Mouse (Mus musculus) heart, postnatal 0 days (tissue): ENCODE results near the gene Sept8. TPM values are rescaled to one million over a fixed set of nuclear protein-coding genes. Genes with fewer than 3 reads are reported as not detected.

Experiments
- ATAC-seq: fragments of 200-750 bp; cut with Nextera tagmentation; 2 replicates; pipeline ENCODE4 v1.8.0; 2017; ENCODE audit warnings: low read depth, moderate number of reproducible peaks, moderate library complexity; ENCODE audit not compliant: insufficient read depth
- DNase-seq: peaks from one replicate; pipeline ENCODE4 v3.0.0-alpha.2; 2016; ENCODE audit warnings: low spot score
- H3K27ac ChIP-seq: fragments of 300-500 bp; sonication (generic); 2 replicates; pipeline ENCODE4 v1.5.1; 2014; ENCODE audit warnings: low read depth, mild to moderate bottlenecking
- H3K27me3 ChIP-seq: fragments of 300-500 bp; sonication (generic); 2 replicates; pipeline ENCODE4 v1.6.1; 2014; ENCODE audit warnings: low read length, mixed read lengths; ENCODE audit not compliant: control insufficient read depth, insufficient read depth
- H3K36me3 ChIP-seq: fragments of 300-500 bp; sonication (generic); replicated peaks from 2 replicates; pipeline ENCODE4 v1.6.1; 2014; ENCODE audit warnings: low read length, mixed read lengths; ENCODE audit not compliant: control insufficient read depth, insufficient read depth
- H3K4me1 ChIP-seq: fragments of 300-500 bp; sonication (generic); 2 replicates; pipeline ENCODE4 v1.6.1; 2014; ENCODE audit warnings: antibody characterized with exemption; ENCODE audit not compliant: control insufficient read depth, insufficient read depth
- H3K4me2 ChIP-seq: fragments of 300-500 bp; sonication (generic); 2 replicates; pipeline ENCODE4 v1.6.1; 2014; ENCODE audit warnings: low read depth, mild to moderate bottlenecking, low read length, moderate library complexity
- H3K4me3 ChIP-seq: fragments of 300-500 bp; sonication (generic); 2 replicates; pipeline ENCODE4 v1.5.1; 2014; ENCODE audit warnings: low read depth, low read length
- H3K9ac ChIP-seq: fragments of 300-500 bp; sonication (generic); replicated peaks from 2 replicates; pipeline ENCODE4 v1.6.1; 2014; ENCODE audit warnings: low read depth, low read length, mixed read lengths
- H3K9me3 ChIP-seq: fragments of 300-500 bp; sonication (generic); replicated peaks from 2 replicates; pipeline ENCODE4 v1.6.1; 2016; ENCODE audit warnings: low read length; ENCODE audit not compliant: control insufficient read depth
- CTCF ChIP-seq: IDR thresholded peaks from 2 replicates; pipeline ENCODE4 v1.5.1; 2016; ENCODE audit warnings: antibody characterized with exemption, control low read depth, low read depth
- EP300 ChIP-seq: IDR thresholded peaks from 2 replicates; pipeline ENCODE4 v1.6.1; 2016; ENCODE audit warnings: antibody characterized with exemption, low read depth
- WGBS: fragments of 180-500 bp; shearing (Covaris S2); extraction: QIAGEN DNeasy Blood & Tissue Kit; methylation state at CpG from one replicate; pipeline ENCODE4 v1.1.7; 2014; 5-methylcytosine and 5-hydroxymethylcytosine counted together
- polyA plus RNA-seq: library from polyadenylated mRNA; unstranded; fragments of >200 nt; fragmentation: Nextera tagmentation; extraction: Ambion mirVana; gene quantifications from 2 replicates; pipeline ENCODE4 v1.2.1, GENCODE M21; 2015
- total RNA-seq: library from RNA; depleted of rRNA; stranded (reverse); fragments of >200 nt; gene quantifications from 2 replicates; pipeline ENCODE4 v1.2.3, GENCODE M21; 2014; ENCODE audit warnings: low replicate concordance

Gene Sept8
- total and polyA plus RNA-seq, 2 experiments from 2014 or later = 11.5 to 47.1 TPM

DNA sequence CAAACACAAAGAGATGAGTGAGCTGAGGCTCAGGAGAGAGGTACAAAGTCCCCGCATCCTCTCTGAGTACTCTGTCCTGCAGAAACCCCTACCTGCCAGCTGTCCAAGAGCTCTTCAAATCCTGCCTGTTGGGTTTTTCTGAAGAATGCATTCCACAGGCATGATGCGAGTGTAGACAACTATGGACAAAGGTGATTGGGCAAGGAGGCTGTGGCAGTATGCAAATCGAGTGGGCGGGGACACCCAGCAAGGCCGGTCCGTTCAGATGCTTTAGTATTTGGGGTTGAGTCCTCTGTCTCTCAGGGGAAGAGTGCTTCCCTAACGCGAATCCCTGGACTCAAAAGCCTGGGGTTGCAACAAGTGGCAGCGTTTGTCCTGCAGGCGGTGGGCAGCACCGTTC lies 18.5 kb upstream of the Sept8 start:
- 0 out of 2 replicates have a peak, but pooled peaks have one; percentile 33 for ATAC-seq
- Histone ChIP-seq H3K27ac (no peak overlapping the region), H3K4me2 (no peak overlapping the region; the same call in 1 of the 2 replicates), H3K36me3 (no peaks in the 10 kb centered on the region), H3K4me1 (0 out of 2 replicates have a peak, but pooled peaks cover 6% of the 10 kb centered on the region), H3K27me3 (no peaks in the 10 kb centered on the region), H3K9me3 (no peaks in the 10 kb centered on the region), H3K4me3 (no peak overlapping the region), H3K9ac (no peak overlapping the region)
- no peak for DNase-seq
- 9% methylated on average over 11 of the region's 11 CpGs for WGBS
- no peak for TF ChIP-seq CTCF
- TF ChIP-seq EP300 = no peak

DNA sequence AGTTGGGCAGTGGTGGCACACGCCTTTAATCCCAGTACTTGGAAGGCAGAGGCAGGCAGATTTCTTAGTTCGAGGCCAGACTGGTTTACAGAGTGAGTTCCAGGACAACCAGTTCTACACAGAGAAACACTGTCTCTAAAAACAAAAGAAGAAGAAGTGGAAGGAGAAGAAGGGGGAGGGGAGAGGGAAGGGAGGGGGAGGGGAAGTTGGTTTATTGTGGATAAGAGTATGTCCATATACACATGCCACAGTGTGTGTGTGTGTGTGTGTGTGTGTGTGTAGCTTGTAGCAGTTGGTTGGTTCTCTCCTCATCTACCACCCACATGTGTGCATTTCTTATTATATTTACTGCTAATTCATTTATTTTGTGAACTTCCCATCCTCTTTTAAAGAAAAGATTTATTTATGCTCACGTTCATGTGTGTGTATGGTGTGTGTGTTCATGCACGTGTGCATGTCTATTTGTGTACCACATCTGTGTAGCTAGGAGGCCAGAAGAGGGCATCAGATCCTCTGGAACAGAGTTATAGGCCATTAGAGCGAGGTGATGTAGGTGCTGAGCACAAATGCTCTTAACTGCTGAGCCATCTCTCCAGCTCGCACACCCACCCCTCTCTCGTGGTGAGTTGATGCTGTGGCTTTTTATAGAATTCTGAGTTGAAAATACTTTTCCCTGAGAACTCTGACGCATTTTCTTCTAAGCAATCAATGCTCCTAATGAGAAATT lies 16.9 kb upstream of the Sept8 start:
- Histone ChIP-seq H3K9ac (no peak overlapping the region), H3K4me1 (0 out of 2 replicates have a peak, but pooled peaks cover 6% of the 10 kb centered on the region), H3K27ac (no peak overlapping the region), H3K9me3 (no peaks in the 10 kb centered on the region), H3K36me3 (no peaks in the 10 kb centered on the region), H3K4me2 (no peak overlapping the region), H3K4me3 (no peak overlapping the region), H3K27me3 (no peaks in the 10 kb centered on the region)
- DNase-seq (no peak), ATAC-seq (no peak)
- 61% methylated on average over 8 of the region's 8 CpGs for WGBS
- TF ChIP-seq CTCF (peak; percentile 15; the same call in 1 of the 2 replicates), EP300 (no peak)

DNA sequence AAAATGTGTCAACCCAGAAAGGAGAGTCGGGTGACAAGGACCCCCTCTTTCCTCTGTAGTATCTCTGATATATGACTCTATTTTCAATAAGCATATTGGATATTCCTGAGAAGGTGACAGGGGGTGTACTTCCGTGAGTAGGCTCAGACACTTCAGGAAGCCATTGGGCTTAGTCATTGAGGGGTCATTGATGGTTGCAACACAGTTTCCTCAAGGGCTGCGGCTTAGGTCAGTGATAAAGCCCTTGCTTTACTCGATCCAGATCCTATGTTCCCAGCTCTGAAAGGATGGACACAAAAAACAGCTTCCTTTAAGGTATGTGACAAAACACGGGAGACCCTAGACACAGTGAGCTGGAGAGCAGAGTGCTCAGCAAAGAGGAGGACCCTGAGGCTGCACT lies 15.3 kb upstream of the Sept8 start:
- DNase-seq (no peak), ATAC-seq (no peak)
- no peak overlapping the region for H3K9ac ChIP-seq
- no peak overlapping the region for H3K27ac ChIP-seq
- no peak overlapping the region for H3K4me2 ChIP-seq
- no peaks in the 10 kb centered on the region for H3K9me3 ChIP-seq
- no peak overlapping the region for H3K4me3 ChIP-seq
- 54% methylated on average over 5 of the region's 5 CpGs for WGBS
- TF ChIP-seq EP300 = no peak
- TF ChIP-seq CTCF = no peak
- no peaks in the 10 kb centered on the region for H3K27me3 ChIP-seq
- 0 out of 2 replicates have a peak, but pooled peaks cover 6% of the 10 kb centered on the region for H3K4me1 ChIP-seq
- H3K36me3 ChIP-seq = no peaks in the 10 kb centered on the region

DNA sequence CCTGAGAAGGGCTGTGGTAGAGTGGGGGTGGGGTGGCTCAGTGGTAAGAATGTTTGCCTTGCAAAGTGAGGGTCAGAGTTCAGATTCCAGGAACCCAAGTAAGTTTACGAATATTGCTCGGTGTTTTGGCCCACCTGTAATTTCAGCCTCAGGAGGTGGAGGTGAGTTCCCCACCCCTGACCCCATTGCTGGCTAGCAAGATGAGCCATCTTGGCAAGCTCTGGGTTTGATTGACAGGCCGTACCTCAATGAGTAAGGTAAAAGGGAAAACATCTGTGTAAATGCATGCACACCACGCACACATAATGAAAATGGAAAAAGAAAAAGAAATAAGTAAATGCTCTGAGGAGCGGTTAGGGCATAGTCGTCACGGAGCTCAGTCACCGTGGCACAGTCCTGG lies 14.7 kb upstream of the Sept8 start:
- H3K27ac ChIP-seq = no peak overlapping the region
- H3K4me1 ChIP-seq = 0 out of 2 replicates have a peak, but pooled peaks cover 6% of the 10 kb centered on the region
- ATAC-seq (no peak), DNase-seq (no peak)
- no peak overlapping the region for H3K9ac ChIP-seq
- H3K27me3 ChIP-seq = no peaks in the 10 kb centered on the region
- no peak overlapping the region for H3K4me3 ChIP-seq
- TF ChIP-seq EP300 = no peak
- TF ChIP-seq CTCF = no peak
- no peak overlapping the region for H3K4me2 ChIP-seq
- H3K9me3 ChIP-seq = no peaks in the 10 kb centered on the region
- 97% methylated on average over 8 of the region's 8 CpGs for WGBS
- no peaks in the 10 kb centered on the region for H3K36me3 ChIP-seq

DNA sequence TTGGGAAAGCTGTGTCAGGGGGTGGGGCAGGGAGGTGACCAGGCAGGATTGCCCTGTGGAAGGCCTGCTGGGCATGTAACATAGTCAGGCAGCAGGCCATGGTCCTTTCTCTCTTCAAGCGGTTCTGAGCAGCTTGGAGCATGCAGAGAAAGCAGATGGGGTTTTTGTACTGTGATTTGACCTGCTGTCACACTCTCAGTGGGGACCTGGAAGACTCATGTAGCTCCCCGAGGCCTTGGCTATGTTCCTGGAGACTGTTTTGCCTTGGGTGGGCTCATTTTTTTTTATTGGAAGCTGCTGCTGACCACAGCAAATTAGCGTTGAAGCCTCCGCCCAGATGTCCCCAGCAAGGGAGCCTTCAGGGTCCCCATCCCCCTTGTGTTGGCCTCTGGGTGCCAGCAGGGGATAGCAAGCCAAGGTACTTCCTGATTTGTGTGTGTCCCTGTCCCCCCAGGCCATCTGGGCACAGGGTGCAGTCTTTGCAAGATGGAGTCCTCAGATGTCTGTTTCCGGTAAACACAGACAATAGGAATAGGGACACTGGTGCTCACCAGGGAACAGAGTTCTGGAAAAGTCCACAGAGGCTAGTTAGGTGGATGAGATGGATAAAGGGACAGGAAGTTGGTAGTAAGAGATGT lies 13.9 kb upstream of the Sept8 start:
- no peak overlapping the region for H3K9ac ChIP-seq
- no peaks in the 10 kb centered on the region for H3K27me3 ChIP-seq
- TF ChIP-seq CTCF (no peak), EP300 (no peak)
- ATAC-seq (no peak), DNase-seq (no peak)
- H3K4me2 ChIP-seq = no peak overlapping the region
- H3K4me3 ChIP-seq = no peak overlapping the region
- no peaks in the 10 kb centered on the region for H3K36me3 ChIP-seq
- WGBS = 77% methylated on average over 5 of the region's 5 CpGs
- H3K9me3 ChIP-seq = no peaks in the 10 kb centered on the region
- 0 out of 2 replicates have a peak, but pooled peaks cover 6% of the 10 kb centered on the region for H3K4me1 ChIP-seq
- H3K27ac ChIP-seq = no peak overlapping the region
